Mouse (Mus musculus) brain, embryonic 14.5 days (tissue): ENCODE measurements around the gene Zfp526. TPM values are rescaled to one million over a fixed set of nuclear protein-coding genes. Genes with fewer than 3 reads are reported as not detected.

Experiments used
- DNase-seq: peaks from one replicate; pipeline ENCODE4 v3.0.0-alpha.2; 2011; ENCODE audit warnings: low read depth
- CTCF ChIP-seq: fragments of 200-500 bp; IDR thresholded peaks from 2 replicates; pipeline ENCODE4 v1.5.1; 2012; ENCODE audit warnings: inconsistent platforms, mild to moderate bottlenecking, moderate library complexity, borderline replicate concordance; ENCODE audit not compliant: insufficient read depth, insufficient read length; ENCODE audit errors: extremely low read depth
- POLR2A ChIP-seq: fragments of 200-500 bp; IDR thresholded peaks from 2 replicates; pipeline ENCODE4 v1.6.1; 2012; ENCODE audit warnings: mild to moderate bottlenecking, inconsistent platforms, borderline replicate concordance; ENCODE audit not compliant: poor library complexity, insufficient read depth, insufficient read length, severe bottlenecking; ENCODE audit errors: extremely low read depth
- polyA plus RNA-seq: library from polyadenylated mRNA; depleted of rRNA; stranded (reverse); fragments of >200 nt; gene quantifications from 2 replicates; pipeline ENCODE4 v1.2.3, GENCODE M21; 2012; rRNA removed

The Zfp526 gene
- polyA plus RNA-seq, 1 experiment, result 10.0 TPM

DNA sequence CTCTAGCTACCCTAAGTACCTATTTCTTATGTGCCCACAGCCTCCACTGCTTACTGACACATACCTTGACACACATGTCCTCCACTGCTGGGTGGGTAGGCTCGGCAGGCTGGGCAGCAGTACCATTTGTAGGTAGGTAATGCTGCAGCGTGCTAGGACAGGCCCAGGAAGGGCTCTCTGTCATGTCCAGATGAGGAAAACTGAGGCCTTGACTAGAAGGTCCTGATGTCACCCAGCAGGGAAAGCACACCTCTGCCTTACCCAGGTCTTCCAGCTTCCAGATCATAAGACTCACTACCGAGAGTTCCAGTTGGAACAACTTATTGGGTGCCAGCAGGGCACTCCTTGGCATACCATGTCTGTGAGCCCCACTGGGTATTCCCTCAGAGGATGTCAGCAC, 53.8 kb downstream of the Zfp526 start:
- no peak for DNase-seq
- TF ChIP-seq POLR2A (no peak), CTCF (no peak)

DNA sequence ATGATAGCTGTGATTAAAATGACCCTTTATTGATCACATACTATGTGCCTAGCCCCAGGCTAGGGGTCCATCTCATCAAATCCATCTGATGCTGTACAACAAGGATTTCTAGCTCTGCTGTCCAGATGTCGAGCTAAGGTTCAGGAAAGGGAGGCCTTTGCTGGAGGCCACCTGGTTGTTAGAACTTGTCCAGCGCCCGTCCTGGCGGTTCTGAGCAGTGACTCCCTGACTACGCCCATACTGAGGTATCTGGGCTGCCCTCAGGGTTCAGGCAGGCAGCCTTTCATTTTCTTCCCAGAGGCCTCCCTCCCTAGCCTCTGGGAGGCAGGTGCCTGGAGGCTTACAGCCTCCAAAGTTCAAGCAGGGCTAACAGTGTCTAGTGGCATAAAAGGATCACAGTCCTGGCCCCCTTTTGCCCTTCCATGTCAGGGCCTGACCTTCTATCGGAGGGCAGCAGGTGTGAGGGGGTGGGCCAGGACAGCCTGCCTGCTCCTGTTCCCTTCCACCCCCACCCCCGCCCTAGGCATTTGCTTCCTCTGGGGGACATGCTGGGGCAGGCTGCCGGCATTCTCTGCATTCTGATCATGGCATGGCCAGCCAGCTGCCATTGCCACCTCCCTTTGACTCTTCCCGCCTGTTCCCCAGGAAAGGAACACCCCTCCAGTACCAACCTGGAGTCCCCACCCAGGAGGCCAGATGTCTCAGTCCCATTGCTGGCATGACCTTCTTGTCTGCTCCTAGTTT, 54.5 kb downstream of the Zfp526 start:
- DNase-seq, result no peak
- TF ChIP-seq POLR2A (no peak), CTCF (no peak)

Other genes with a start within 250 kb of the Zfp526 start
- gene Rabac1, start 248.7 kb upstream of the Zfp526 start, polyA plus RNA-seq, result 244 and 306 TPM in 2 replicates
- gene Atp1a3, start 215.5 kb upstream of the Zfp526 start, polyA plus RNA-seq, result 160 and 331 TPM in 2 replicates
- gene Grik5, start 149.1 kb upstream of the Zfp526 start, polyA plus RNA-seq, result 155 and 186 TPM in 2 replicates
- gene Zfp574, start 148.9 kb upstream of the Zfp526 start, polyA plus RNA-seq, result 45.4 and 46.2 TPM in 2 replicates
- gene Pou2f2, start 41.7 kb upstream of the Zfp526 start, polyA plus RNA-seq, result 44.6 and 57.5 TPM in 2 replicates
- gene Dedd2, start 810 bp upstream of the Zfp526 start, polyA plus RNA-seq, result 19.1 and 19.7 TPM in 2 replicates
- gene Gsk3a, start 16.4 kb downstream of the Zfp526 start, polyA plus RNA-seq, result 224 and 265 TPM in 2 replicates
- 20.2 and 28.4 TPM in 2 replicates for gene Erf, start 29.3 kb downstream of the Zfp526 start, polyA plus RNA-seq
- gene Cic, start 46.3 kb downstream of the Zfp526 start, polyA plus RNA-seq, result 107 and 149 TPM in 2 replicates
- 640 and 871 TPM in 2 replicates for gene Pafah1b3, start 76.6 kb downstream of the Zfp526 start, polyA plus RNA-seq
- 2.8 and 2.9 TPM in 2 replicates for gene Prr19, start 80.0 kb downstream of the Zfp526 start, polyA plus RNA-seq
- gene Tmem145, start 84.7 kb downstream of the Zfp526 start, polyA plus RNA-seq, result 163 and 167 TPM in 2 replicates
- gene Megf8, start 95.7 kb downstream of the Zfp526 start, polyA plus RNA-seq, result 53.0 and 60.7 TPM in 2 replicates
- gene Cnfn, start 148.3 kb downstream of the Zfp526 start, polyA plus RNA-seq, result 1.2 TPM in 1 of 2 replicates, not detected in the other
- gene Lipe, start 177.3 kb downstream of the Zfp526 start, polyA plus RNA-seq, result 12.0 and 13.0 TPM in 2 replicates
- not detected in 2 replicates for gene Cxcl17, start 191.5 kb downstream of the Zfp526 start, polyA plus RNA-seq